ENCODE assay signal across 9 mouse cellular contexts in the genomic region with DNA sequence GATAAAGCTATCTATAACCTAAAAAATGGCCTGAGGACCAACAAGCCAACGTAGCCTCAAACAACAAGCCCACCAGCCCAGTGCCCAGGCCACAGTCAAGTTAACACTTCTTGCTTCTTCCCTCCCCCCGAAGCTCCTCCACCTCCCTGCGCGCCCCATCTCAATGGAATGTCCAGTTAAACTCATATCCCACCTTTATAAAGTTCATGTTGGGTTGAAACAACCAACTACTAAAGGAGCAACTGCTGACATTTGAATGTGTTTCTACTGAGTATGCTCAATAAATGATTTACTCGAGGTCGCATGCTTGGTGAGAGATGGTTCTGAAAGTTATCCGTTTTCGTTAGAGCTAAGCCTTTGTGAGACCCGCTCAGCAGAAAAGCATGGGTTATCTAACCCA. TPM values are rescaled to one million over a fixed set of nuclear protein-coding genes. Genes with fewer than 3 reads are reported as not detected.
DNase-seq lines count a peak whose midpoint lies in the region; ATAC-seq lines count a peak whose summit lies in the region.
"Had no signal": no experiment of that assay in that cellular context is flagged by ENCODE, and none has a peak within 500 bp of the region (broad histone marks: within the 10 kb centered on the region; RNA-seq: fewer than 3 reads in every experiment).

No protein-coding gene starts in this region.

- peak overlapping the region; percentile 72 for H3K4me2 ChIP-seq in heart, embryonic 11.5 days
- H3K4me2 ChIP-seq in forebrain, embryonic 13.5 days = peak overlapping the region; percentile 74
- H3K4me2 ChIP-seq in kidney, embryonic 15.5 days = peak overlapping the region; percentile 84
- peak overlapping the region; percentile 59 for H3K4me2 ChIP-seq in midbrain, embryonic 12.5 days (replicated peaks)

- H3K4me1 ChIP-seq in heart, embryonic 11.5 days (ENCODE audit: control insufficient read depth, insufficient read depth, low read length) = peaks cover 24% of the 10 kb centered on the region
- H3K4me1 ChIP-seq in forebrain, embryonic 13.5 days = peaks cover 14% of the 10 kb centered on the region
- H3K4me1 ChIP-seq in kidney, embryonic 15.5 days = peaks cover 21% of the 10 kb centered on the region
- peaks cover 13% of the 10 kb centered on the region for H3K4me1 ChIP-seq in midbrain, embryonic 12.5 days

- ATAC-seq in heart, embryonic 11.5 days (replicated peaks; ENCODE audit: insufficient number of reproducible peaks, low FRiP score, low TSS enrichment) = no peak
- ATAC-seq in forebrain, embryonic 13.5 days = no peak
- ATAC-seq in kidney, embryonic 15.5 days (replicated peaks; ENCODE audit: low FRiP score) = no peak
- ATAC-seq in midbrain, embryonic 12.5 days (ENCODE audit: low FRiP score, low read depth) = no peak

- H3K4me3 ChIP-seq in heart, embryonic 11.5 days (ENCODE audit: low read depth, low read length) = peak overlapping the region; percentile 83
- peak overlapping the region; percentile 70 for H3K4me3 ChIP-seq in forebrain, embryonic 13.5 days
- H3K4me3 ChIP-seq in kidney, embryonic 15.5 days (replicated peaks) = peak overlapping the region; percentile 85
- H3K4me3 ChIP-seq in midbrain, embryonic 12.5 days = no peak overlapping the region

- 78% methylated on average over 9 of the region's 9 CpGs for WGBS in heart, embryonic 11.5 days (ENCODE audit: insufficient replicate concordance)
- WGBS in forebrain, embryonic 13.5 days = 77% methylated on average over 9 of the region's 9 CpGs
- 66% methylated on average over 9 of the region's 9 CpGs for WGBS in kidney, embryonic 15.5 days
- WGBS in midbrain, embryonic 12.5 days = 80% methylated on average over 9 of the region's 9 CpGs

- no peaks in the 10 kb centered on the region for H3K36me3 ChIP-seq in heart, embryonic 11.5 days (ENCODE audit: control insufficient read depth, insufficient read depth, low read length)
- no peaks in the 10 kb centered on the region for H3K36me3 ChIP-seq in forebrain, embryonic 13.5 days (ENCODE audit: poor library complexity, severe bottlenecking)
- H3K36me3 ChIP-seq in kidney, embryonic 15.5 days = no peaks in the 10 kb centered on the region
- H3K36me3 ChIP-seq in midbrain, embryonic 12.5 days = no peaks in the 10 kb centered on the region

- H3K9ac ChIP-seq in heart, embryonic 11.5 days (ENCODE audit: low read depth, low read length) = no peak overlapping the region
- H3K9ac ChIP-seq in forebrain, embryonic 13.5 days = no peak overlapping the region; the same call in 1 of the 2 replicates
- H3K9ac ChIP-seq in kidney, embryonic 15.5 days = 0 out of 2 replicates have a peak overlapping the region, but pooled peaks have one; percentile 82
- H3K9ac ChIP-seq in midbrain, embryonic 12.5 days (replicated peaks) = no peak overlapping the region

- no peak overlapping the region for H3K27ac ChIP-seq in heart, embryonic 11.5 days (ENCODE audit: low read depth, low read length)
- H3K27ac ChIP-seq in forebrain, embryonic 13.5 days = no peak overlapping the region
- H3K27ac ChIP-seq in kidney, embryonic 15.5 days = peak overlapping the region; percentile 94
- H3K27ac ChIP-seq in midbrain, embryonic 12.5 days (replicated peaks) = no peak overlapping the region

- H3K27me3 ChIP-seq in heart, embryonic 11.5 days (ENCODE audit: control insufficient read depth, insufficient read depth, low read length) = no peaks in the 10 kb centered on the region
- no peaks in the 10 kb centered on the region for H3K27me3 ChIP-seq in forebrain, embryonic 13.5 days
- H3K27me3 ChIP-seq in kidney, embryonic 15.5 days = no peaks in the 10 kb centered on the region
- H3K27me3 ChIP-seq in midbrain, embryonic 12.5 days = no peaks in the 10 kb centered on the region

- no peak for DNase-seq in heart, adult 9 months (ENCODE audit: low spot score in 2 of 2)
- DNase-seq in cerebellum, postnatal 10 days = no peak
- DNase-seq in Muller cell, postnatal 12 days (ENCODE audit: inconsistent ontology term) = no peak
- no peak for DNase-seq in thymus, postnatal 4 days

- no peaks in the 10 kb centered on the region for H3K9me3 ChIP-seq in heart, embryonic 11.5 days (replicated peaks; ENCODE audit: control insufficient read depth, low read length)
- no peaks in the 10 kb centered on the region for H3K9me3 ChIP-seq in forebrain, embryonic 13.5 days (replicated peaks)
- no peaks in the 10 kb centered on the region for H3K9me3 ChIP-seq in kidney, embryonic 15.5 days (replicated peaks)
- H3K9me3 ChIP-seq in midbrain, embryonic 12.5 days = no peaks in the 10 kb centered on the region

RNA-seq across cellular contexts. Expression of gene Rab3ip, which starts 2.2 kb away (rescaled TPM):
- polyA plus RNA-seq in heart, embryonic 11.5 days (2014; fragmentation: Nextera tagmentation; extraction: Ambion mirVana) = 56.9 and 63.2 TPM in 2 replicates
- polyA plus RNA-seq in forebrain, embryonic 13.5 days (2015; fragmentation: Nextera tagmentation; extraction: Ambion mirVana) = 43.1 and 45.7 TPM in 2 replicates
- polyA plus RNA-seq in kidney, embryonic 15.5 days (2015; fragmentation: Nextera tagmentation; extraction: Ambion mirVana) = 114 and 121 TPM in 2 replicates
- polyA plus RNA-seq in midbrain, embryonic 12.5 days (2016; fragmentation: Nextera tagmentation; extraction: Ambion mirVana) = 41.7 and 45.2 TPM in 2 replicates

RNA-seq across cellular contexts. Expression of gene Gm10271, which starts 24.0 kb away (rescaled TPM):
- not detected in 2 replicates for polyA plus RNA-seq in heart, embryonic 11.5 days (2014; fragmentation: Nextera tagmentation; extraction: Ambion mirVana)
- not detected in 2 replicates for polyA plus RNA-seq in forebrain, embryonic 13.5 days (2015; fragmentation: Nextera tagmentation; extraction: Ambion mirVana)
- not detected in 2 replicates for polyA plus RNA-seq in kidney, embryonic 15.5 days (2015; fragmentation: Nextera tagmentation; extraction: Ambion mirVana)
- polyA plus RNA-seq in midbrain, embryonic 12.5 days (2016; fragmentation: Nextera tagmentation; extraction: Ambion mirVana) = not detected in 2 replicates
- polyA plus RNA-seq: large intestine, adult 2 months had no signal

RNA-seq across cellular contexts. Expression of gene Best3, which starts 37.7 kb away (rescaled TPM):
- 0.14 and 0.18 TPM in 2 replicates for polyA plus RNA-seq in heart, embryonic 11.5 days (2014; fragmentation: Nextera tagmentation; extraction: Ambion mirVana)
- 0.08 TPM in 1 of 2 replicates, not detected in the other for polyA plus RNA-seq in forebrain, embryonic 13.5 days (2015; fragmentation: Nextera tagmentation; extraction: Ambion mirVana)
- polyA plus RNA-seq in kidney, embryonic 15.5 days (2015; fragmentation: Nextera tagmentation; extraction: Ambion mirVana) = 0.30 and 0.44 TPM in 2 replicates
- 0.10 TPM in 2 replicates for polyA plus RNA-seq in midbrain, embryonic 12.5 days (2016; fragmentation: Nextera tagmentation; extraction: Ambion mirVana)

RNA-seq across cellular contexts. Expression of gene Myrfl, which starts 51.7 kb away (rescaled TPM):
- 0.23 and 0.55 TPM in 2 replicates for polyA plus RNA-seq in heart, embryonic 11.5 days (2014; fragmentation: Nextera tagmentation; extraction: Ambion mirVana)
- polyA plus RNA-seq in forebrain, embryonic 13.5 days (2015; fragmentation: Nextera tagmentation; extraction: Ambion mirVana) = 0.05 and 0.10 TPM in 2 replicates
- 0.16 and 0.23 TPM in 2 replicates for polyA plus RNA-seq in kidney, embryonic 15.5 days (2015; fragmentation: Nextera tagmentation; extraction: Ambion mirVana)
- polyA plus RNA-seq in midbrain, embryonic 12.5 days (2016; fragmentation: Nextera tagmentation; extraction: Ambion mirVana) = 0.09 TPM in 1 of 2 replicates, not detected in the other
